Mouse (Mus musculus): ENCODE measurements around the gene Ttll10. TPM values are rescaled to one million over a fixed set of nuclear protein-coding genes. Genes with fewer than 3 reads are reported as not detected.

The Ttll10 gene
- polyA plus RNA-seq, 1 experiment: 641 TPM

DNA sequence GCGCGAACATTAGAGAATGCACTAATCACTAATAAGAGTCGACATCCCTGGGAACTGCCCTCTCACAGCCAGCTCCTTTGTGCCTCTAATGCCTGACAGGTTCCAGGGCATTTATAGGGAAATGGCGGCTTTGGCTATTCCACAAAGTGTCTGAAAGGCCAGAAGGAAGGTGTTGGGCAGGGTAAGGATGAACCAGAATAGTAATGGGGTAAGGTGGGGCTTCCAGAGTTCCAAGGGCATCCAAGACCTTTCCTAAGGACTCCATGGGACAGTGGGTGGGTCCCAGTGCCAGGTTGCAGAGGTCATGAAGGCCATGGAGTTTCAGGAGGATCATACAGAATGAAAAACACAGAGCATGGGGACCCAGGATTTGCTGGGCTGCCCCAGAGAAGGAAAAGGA, 24.9 kb downstream of the Ttll10 start:
- no peak for TF ChIP-seq POLR2A (IDR thresholded peaks at IDR 0.05; ENCODE audit: control insufficient read depth, low read depth, low read length)
- no peak for TF ChIP-seq CTCF (IDR thresholded peaks at IDR 0.05; ENCODE audit: control insufficient read depth, insufficient read depth, insufficient replicate concordance, low read depth, low read length)
- no peaks in the 10 kb centered on the region for H3K27me3 ChIP-seq (ENCODE audit: control insufficient read depth, insufficient read depth, low read length)
- H3K4me1 ChIP-seq (ENCODE audit: control insufficient read depth, insufficient read depth, low read length): peaks cover 19% of the 10 kb centered on the region
- H3K27ac ChIP-seq (ENCODE audit: control insufficient read depth, insufficient read depth, low read depth, low read length): no peak overlapping the region
- H3K36me3 ChIP-seq (ENCODE audit: control insufficient read depth, insufficient read depth, low read length): no peaks in the 10 kb centered on the region
- no peak overlapping the region for H3K4me3 ChIP-seq (ENCODE audit: control insufficient read depth, low read depth, low read length)

DNA sequence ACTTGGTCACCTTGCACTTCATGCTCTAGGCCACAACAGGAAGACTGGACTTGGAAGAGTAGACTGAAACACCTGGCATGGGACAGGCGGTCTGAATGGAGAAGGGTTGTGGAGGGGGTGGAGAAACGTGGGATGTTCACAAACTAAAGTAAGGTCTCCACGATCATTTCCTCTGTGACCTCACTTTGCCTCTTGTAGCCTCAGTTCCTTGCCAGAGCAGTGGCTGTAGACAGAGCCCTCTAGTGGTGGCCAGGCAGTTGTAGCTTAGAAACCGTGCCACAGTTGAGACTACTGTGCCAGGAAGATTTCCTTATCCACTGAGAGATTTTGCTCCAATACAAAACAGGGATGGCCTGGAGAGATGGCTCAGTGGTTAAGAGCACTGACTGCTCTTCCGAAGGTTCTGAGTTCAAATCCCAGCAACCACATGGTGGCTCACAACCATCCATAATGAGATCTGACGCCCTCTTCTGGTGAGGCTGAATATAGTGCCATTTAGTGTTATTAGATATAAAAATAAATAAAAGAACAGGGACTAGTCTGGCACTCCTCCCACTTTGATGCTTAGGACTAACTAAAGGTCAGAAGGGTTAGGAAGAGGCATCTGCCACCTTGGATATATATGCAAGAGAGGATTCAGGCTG, 25.6 kb downstream of the Ttll10 start:
- H3K27me3 ChIP-seq (ENCODE audit: control insufficient read depth, insufficient read depth, low read length): no peaks in the 10 kb centered on the region
- H3K4me3 ChIP-seq (ENCODE audit: control insufficient read depth, low read depth, low read length): no peak overlapping the region
- peaks cover 19% of the 10 kb centered on the region for H3K4me1 ChIP-seq (ENCODE audit: control insufficient read depth, insufficient read depth, low read length)
- TF ChIP-seq CTCF (IDR thresholded peaks at IDR 0.05; ENCODE audit: control insufficient read depth, insufficient read depth, insufficient replicate concordance, low read depth, low read length): peak; percentile 25; the same call in 1 of the 2 replicates
- no peak for TF ChIP-seq POLR2A (IDR thresholded peaks at IDR 0.05; ENCODE audit: control insufficient read depth, low read depth, low read length)
- no peaks in the 10 kb centered on the region for H3K36me3 ChIP-seq (ENCODE audit: control insufficient read depth, insufficient read depth, low read length)
- no peak overlapping the region for H3K27ac ChIP-seq (ENCODE audit: control insufficient read depth, insufficient read depth, low read depth, low read length)

DNA sequence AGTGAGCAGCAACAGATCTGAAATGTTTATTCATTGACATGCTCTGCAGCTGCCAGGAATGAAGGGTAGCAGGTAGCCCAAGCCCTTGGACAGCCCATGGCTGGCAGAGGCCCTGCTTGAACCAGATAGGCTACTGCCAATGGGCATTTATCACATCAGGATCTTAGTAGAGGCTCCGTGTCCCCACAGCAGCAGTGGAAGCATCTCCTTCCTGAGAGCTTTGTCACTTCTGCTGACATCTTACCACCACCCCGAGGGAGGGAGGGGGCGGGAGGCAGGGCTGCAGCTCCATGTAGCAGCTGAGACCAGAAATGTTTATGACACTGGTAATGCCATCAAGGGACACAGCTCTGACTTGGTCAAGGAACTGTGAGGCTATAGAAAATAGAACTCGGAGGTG, 26.4 kb downstream of the Ttll10 start:
- TF ChIP-seq CTCF (IDR thresholded peaks at IDR 0.05; ENCODE audit: control insufficient read depth, insufficient read depth, insufficient replicate concordance, low read depth, low read length) (no peak), POLR2A (IDR thresholded peaks at IDR 0.05; ENCODE audit: control insufficient read depth, low read depth, low read length) (0 out of 2 replicates have a peak, but pooled peaks have one; percentile 27)
- no peak overlapping the region for H3K4me3 ChIP-seq (ENCODE audit: control insufficient read depth, low read depth, low read length)
- H3K27me3 ChIP-seq (ENCODE audit: control insufficient read depth, insufficient read depth, low read length): no peaks in the 10 kb centered on the region
- peaks cover 19% of the 10 kb centered on the region for H3K4me1 ChIP-seq (ENCODE audit: control insufficient read depth, insufficient read depth, low read length)
- no peak overlapping the region for H3K27ac ChIP-seq (ENCODE audit: control insufficient read depth, insufficient read depth, low read depth, low read length)
- H3K36me3 ChIP-seq (ENCODE audit: control insufficient read depth, insufficient read depth, low read length): no peaks in the 10 kb centered on the region

DNA sequence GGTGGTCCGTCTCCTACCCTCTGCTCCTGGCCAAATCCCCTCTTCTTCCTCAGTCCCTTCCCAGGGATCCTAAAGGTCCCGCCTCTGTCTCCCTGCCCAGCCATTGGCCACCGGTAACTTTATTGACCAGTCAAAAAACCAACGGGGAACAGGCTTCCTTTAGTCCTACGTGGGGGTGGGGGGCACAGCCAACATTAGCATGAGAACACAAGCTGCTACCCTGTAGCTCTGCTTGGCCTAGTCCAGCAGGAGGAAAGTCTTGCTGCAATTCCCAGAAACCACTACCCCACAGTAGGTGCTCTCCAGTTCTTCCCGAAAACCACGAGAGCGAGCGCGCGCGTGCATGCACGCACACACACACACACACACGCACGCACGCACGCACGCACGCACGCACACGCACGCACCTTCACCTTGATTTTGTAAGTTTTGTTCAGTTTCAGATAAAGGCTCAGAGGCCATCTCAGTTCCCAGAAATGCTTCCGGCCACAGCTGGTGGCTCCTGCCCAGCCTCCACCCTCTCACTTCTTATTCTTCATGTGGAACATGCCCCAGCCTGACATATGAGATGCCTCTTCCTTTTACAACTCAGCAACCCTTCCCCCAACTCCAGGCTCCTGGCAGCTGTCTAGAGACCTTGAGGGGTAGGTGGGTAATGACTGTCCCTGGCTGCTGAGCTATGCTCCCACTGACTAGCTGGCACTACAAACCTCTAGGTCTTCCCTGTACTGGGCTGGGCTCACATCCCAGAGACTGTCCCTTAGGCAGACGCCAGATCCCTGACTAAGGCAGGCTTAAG, 27.4 kb downstream of the Ttll10 start:
- Histone ChIP-seq H3K4me1 (ENCODE audit: control insufficient read depth, insufficient read depth, low read length) (peaks cover 19% of the 10 kb centered on the region), H3K27ac (ENCODE audit: control insufficient read depth, insufficient read depth, low read depth, low read length) (peak overlapping the region; percentile 63)
- TF ChIP-seq POLR2A (IDR thresholded peaks at IDR 0.05; ENCODE audit: control insufficient read depth, low read depth, low read length) (no peak; the same call in 1 of the 2 replicates), CTCF (IDR thresholded peaks at IDR 0.05; ENCODE audit: control insufficient read depth, insufficient read depth, insufficient replicate concordance, low read depth, low read length) (no peak)

DNA sequence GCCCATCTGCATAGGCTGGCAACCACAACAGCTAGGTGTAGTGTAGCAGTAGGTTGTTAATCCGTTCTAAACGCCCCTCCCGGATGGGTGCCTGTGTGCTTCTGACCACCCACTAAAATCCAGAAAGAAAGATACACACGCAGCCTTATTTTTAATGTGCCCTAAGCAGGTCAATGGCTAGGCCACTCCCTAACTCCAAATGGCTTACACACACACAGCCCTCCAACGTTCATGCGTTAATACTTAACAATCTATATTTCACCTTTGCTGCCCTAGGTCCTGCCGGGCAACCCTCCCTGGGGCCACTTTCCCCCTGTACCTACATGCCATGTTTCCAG, 28.0 kb downstream of the Ttll10 start:
- H3K36me3 ChIP-seq (ENCODE audit: control insufficient read depth, insufficient read depth, low read length): no peaks in the 10 kb centered on the region
- peak overlapping the region; percentile 72 for H3K4me3 ChIP-seq (ENCODE audit: control insufficient read depth, low read depth, low read length)
- no peaks in the 10 kb centered on the region for H3K27me3 ChIP-seq (ENCODE audit: control insufficient read depth, insufficient read depth, low read length)
- no peak; the same call in 1 of the 2 replicates for TF ChIP-seq POLR2A (IDR thresholded peaks at IDR 0.05; ENCODE audit: control insufficient read depth, low read depth, low read length)
- no peak for TF ChIP-seq CTCF (IDR thresholded peaks at IDR 0.05; ENCODE audit: control insufficient read depth, insufficient read depth, insufficient replicate concordance, low read depth, low read length)
- no peak overlapping the region; the same call in 1 of the 2 replicates for H3K27ac ChIP-seq (ENCODE audit: control insufficient read depth, insufficient read depth, low read depth, low read length)
- H3K4me1 ChIP-seq (ENCODE audit: control insufficient read depth, insufficient read depth, low read length): peaks cover 19% of the 10 kb centered on the region

More for the DNA sequence above, 27.4 kb downstream of the Ttll10 start:
- Histone ChIP-seq H3K27me3 (ENCODE audit: control insufficient read depth, insufficient read depth, low read length) (no peaks in the 10 kb centered on the region), H3K36me3 (ENCODE audit: control insufficient read depth, insufficient read depth, low read length) (no peaks in the 10 kb centered on the region), H3K4me3 (ENCODE audit: control insufficient read depth, low read depth, low read length) (peak overlapping the region; percentile 72)

DNA sequence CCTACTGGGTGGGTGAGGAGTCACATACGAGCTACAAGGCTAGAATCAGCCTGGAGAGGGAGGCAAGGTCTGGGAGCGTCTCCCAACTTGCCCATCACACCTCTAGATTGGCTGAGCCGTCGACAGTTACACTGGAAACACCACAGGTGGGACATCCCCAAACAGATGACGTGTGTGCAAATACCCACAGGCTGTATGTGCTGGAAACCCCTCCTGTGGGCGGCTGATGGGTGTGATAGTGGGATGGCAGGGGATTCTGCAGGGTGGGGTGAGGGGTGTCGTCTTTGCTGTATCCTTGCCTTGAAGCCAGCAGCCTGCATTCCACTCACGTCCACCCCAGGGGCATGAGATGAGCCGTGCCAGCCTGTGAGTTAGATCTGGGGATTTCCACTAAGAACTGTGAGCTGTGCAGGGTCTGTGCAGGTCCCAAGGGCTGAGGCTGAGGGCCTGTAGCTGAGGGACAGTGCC, 28.5 kb downstream of the Ttll10 start:
- Histone ChIP-seq H3K4me3 (ENCODE audit: control insufficient read depth, low read depth, low read length) (peak overlapping the region; percentile 72; the same call in 1 of the 2 replicates), H3K36me3 (ENCODE audit: control insufficient read depth, insufficient read depth, low read length) (no peaks in the 10 kb centered on the region), H3K27me3 (ENCODE audit: control insufficient read depth, insufficient read depth, low read length) (no peaks in the 10 kb centered on the region), H3K27ac (ENCODE audit: control insufficient read depth, insufficient read depth, low read depth, low read length) (no peak overlapping the region), H3K4me1 (ENCODE audit: control insufficient read depth, insufficient read depth, low read length) (peaks cover 15% of the 10 kb centered on the region)
- TF ChIP-seq CTCF (IDR thresholded peaks at IDR 0.05; ENCODE audit: control insufficient read depth, insufficient read depth, insufficient replicate concordance, low read depth, low read length): no peak
- TF ChIP-seq POLR2A (IDR thresholded peaks at IDR 0.05; ENCODE audit: control insufficient read depth, low read depth, low read length): no peak

DNA sequence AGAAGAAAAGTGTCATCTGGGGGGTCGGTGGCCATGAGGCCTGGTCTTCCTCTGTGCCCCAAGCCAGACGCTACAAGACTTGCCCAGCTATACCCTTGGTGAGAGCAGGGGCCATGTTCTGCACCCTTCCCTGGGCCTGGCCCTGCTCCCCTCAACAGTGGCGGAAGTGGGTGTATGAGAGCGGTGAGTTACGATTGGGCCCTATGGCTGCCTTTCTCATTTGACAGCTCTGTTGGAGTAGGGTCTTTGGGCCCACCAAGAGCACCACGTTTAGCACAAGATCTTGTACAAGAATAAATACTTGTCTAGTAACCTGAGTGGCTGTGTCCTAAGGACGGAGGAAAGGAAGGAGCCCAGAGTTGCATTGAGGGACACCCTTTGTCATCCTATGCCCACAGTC, 30.6 kb downstream of the Ttll10 start:
- TF ChIP-seq POLR2A (IDR thresholded peaks at IDR 0.05; ENCODE audit: control insufficient read depth, low read depth, low read length) (no peak), CTCF (IDR thresholded peaks at IDR 0.05; ENCODE audit: control insufficient read depth, insufficient read depth, insufficient replicate concordance, low read depth, low read length) (no peak)
- Histone ChIP-seq H3K4me3 (ENCODE audit: control insufficient read depth, low read depth, low read length) (no peak overlapping the region), H3K36me3 (ENCODE audit: control insufficient read depth, insufficient read depth, low read length) (no peaks in the 10 kb centered on the region), H3K4me1 (ENCODE audit: control insufficient read depth, insufficient read depth, low read length) (peaks cover 3% of the 10 kb centered on the region), H3K27me3 (ENCODE audit: control insufficient read depth, insufficient read depth, low read length) (no peaks in the 10 kb centered on the region), H3K27ac (ENCODE audit: control insufficient read depth, insufficient read depth, low read depth, low read length) (no peak overlapping the region)

Measured in testis, adult 2 months (tissue).